Mouse (Mus musculus) B cell, adult 2 months (primary cell): ENCODE measurements around the gene Reep6.
A peak's percentile ranks its signal among the peaks of the same experiment; 100 is the strongest.

Experiments
- DNase-seq, 2 experiments: peaks; one replicate each; pipeline ENCODE4 v3.0.0; 2022

The Reep6 gene

DNA sequence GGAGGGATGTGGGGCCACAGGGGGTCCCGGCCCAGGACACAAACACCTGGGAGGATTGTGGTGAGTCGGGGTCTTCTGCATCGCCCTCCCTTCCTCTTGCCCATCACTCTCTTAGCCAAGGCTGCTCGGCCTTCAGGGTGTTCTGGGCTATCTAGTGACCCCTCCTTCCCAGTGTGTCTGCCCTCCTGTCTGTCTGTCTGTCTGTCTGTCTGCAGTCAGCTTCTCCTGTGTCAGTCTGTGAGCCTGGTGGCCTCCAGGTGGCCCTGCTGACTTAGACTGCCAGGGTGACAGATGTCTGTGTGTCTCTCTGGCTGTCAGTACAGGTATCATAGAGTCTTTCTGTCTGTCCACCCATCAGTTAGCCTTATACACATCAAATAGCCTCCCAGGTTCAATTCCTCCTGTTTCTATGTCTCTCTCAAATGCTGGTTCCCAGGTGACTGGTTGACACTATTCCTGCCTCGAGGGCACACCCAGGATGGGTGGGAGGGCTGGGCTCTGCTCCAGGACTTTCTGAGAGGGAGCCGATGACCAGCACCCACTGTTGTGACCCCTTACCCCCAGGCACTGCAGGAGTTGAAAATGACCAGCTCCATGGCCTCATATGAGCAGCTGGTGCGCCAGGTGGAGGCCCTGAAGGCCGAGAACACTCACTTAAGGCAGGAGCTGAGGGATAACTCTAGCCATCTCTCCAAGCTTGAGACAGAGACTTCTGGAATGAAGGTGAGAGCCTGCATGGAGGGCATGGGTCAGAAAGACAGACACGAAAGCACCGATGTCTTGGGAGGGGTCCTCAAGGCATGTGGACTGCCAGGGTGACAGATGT is 28.3 kb upstream of the Reep6 start:
- DNase-seq: no peak

DNA sequence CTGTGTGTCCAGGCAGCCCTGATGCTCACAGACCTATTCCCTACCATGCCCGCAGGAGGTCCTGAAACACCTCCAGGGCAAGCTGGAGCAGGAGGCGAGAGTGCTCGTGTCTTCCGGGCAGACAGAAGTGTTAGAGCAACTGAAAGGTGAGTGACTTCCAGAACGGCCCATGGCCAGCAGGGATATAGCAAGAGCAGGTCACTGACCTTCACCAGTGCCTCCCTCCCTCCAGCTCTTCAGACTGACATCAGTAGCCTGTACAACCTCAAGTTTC is 27.7 kb upstream of the Reep6 start:
- no peak for DNase-seq

DNA sequence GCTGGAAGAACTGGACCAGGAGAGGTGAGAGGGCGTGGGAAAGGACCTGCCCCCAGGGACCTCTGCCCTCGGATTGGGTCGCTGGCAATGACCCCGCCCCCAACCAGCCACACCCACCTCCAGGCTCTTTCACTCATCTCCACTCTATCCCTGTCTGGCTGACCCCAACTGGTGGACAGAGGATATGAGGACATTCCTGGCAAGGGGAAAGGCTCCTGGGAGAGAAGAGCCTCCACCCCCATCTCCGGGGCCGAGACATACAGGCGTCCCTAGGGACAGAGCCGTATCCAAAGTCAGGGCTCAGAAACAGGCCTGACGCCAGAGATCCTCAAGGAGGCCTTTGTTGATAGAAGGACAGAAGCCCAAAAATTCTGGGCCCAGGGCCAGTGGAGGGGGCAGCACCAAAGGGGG is 27.3 kb upstream of the Reep6 start:
- DNase-seq: no peak

DNA sequence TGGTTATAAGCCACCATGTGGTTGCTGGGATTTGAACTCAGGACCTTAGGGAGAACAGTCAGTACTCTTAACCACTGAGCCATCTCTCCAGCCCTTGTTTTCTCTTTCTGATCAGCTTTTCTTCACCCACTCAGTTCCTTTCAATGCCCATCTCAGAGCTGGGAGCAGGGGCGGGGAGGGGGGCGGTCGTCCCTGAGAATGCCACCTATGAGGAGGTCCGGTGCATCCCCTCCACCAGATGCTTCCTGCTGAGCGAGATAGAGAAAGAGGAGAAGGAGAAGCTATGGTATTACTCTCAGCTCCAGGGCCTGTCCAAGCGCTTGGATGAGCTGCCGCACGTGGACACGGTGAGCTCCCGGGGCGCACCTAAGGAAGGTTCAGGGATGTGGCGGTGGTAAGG is 25.3 kb upstream of the Reep6 start:
- DNase-seq: no peak

DNA sequence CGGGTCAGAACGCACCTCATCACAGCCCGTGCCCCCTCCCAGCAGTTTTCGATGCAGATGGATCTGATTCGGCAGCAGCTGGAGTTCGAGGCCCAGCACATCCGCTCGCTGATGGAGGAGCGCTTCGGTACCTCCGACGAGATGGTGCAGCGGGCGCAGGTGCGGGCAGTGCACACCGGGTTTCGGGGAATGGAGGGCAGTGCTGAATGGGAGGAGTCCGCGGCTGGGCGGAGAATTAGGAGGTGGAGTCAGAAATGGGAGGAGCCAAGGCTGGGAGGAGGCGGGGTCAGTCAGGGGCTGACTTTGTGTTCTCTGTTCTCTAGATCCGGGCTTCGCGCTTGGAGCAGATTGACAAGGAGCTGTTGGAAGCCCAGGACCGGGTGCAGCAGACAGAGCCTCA is 24.9 kb upstream of the Reep6 start:
- peak; percentile 87 to 88 for DNase-seq

DNA sequence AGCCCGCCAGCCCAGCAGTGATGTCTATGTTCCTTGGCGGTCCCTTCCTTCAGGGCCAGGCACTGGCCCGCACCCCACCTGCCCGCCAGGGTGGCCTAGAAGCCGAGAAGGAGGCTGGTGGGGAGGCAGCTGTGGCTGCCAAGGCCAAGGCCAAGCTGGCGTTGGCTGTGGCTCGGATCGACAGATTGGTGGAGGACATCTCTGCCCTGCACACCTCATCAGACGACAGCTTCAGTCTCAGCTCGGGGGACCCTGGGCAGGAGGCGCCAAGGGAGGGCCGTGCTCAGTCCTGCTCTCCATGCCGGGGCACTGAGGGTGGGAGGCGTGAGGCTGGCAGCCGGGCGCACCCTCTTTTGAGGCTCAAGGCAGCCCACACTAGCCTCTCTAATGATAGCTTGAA is 18.2 kb upstream of the Reep6 start:
- no peak for DNase-seq

DNA sequence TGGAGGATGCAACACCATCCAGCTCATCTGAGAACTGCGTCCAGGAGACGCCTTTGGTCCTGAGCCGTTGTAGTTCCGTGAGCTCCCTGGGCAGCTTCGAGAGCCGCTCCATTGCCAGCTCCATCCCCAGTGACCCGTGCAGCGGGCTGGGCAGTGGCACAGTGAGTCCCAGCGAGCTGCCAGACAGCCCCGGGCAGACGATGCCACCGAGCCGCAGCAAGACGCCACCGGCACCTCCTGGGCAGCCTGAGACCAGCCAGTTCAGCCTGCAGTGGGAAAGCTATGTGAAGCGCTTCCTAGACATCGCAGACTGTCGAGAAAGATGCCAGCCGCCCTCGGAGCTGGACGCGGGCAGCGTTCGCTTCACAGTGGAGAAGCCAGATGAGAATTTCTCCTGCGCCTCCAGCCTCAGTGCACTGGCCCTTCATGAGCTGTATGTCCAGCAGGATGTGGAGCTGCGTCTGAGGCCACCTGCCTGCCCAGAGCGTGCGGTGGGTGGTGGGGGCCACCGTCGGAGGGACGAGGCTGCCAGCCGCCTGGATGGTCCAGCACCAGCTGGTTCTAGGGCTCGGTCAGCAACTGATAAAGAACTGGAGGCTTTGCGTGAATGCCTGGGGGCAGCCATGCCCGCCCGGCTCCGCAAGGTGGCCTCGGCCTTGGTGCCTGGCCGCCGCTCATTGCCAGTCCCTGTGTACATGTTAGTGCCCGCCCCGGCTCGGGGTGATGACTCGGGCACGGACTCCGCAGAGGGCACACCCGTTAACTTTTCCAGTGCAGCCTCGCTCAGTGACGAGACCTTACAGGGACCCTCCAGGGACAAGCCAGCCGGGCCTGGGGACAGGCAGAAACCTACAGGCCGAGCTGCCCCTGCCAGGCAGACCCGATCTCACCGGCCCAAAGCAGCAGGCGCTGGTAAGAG is 16.9 kb upstream of the Reep6 start:
- DNase-seq: no peak

DNA sequence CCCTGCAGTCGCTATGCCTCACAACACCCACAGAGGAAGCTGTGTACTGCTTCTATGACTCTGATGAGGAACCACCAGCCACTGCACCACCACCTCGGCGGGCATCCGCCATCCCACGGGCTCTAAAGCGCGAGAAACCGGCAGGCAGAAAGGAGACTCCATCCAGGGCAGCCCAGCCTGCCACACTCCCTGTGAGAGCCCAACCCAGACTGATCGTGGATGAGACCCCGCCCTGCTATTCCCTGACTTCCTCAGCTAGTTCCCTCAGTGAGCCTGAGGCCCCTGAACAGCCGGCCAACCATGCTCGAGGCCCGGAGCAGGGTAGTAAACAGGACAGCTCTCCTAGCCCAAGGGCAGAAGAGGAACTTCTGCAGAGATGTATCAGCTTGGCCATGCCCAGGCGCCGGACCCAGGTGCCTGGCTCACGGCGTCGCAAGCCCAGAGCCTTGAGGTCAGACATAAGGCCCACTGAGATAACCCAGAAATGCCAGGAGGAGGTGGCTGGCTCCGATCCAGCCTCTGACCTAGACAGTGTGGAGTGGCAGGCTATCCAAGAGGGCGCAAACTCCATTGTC is 16.0 kb upstream of the Reep6 start:
- DNase-seq: peak; percentile 75 to 77

DNA sequence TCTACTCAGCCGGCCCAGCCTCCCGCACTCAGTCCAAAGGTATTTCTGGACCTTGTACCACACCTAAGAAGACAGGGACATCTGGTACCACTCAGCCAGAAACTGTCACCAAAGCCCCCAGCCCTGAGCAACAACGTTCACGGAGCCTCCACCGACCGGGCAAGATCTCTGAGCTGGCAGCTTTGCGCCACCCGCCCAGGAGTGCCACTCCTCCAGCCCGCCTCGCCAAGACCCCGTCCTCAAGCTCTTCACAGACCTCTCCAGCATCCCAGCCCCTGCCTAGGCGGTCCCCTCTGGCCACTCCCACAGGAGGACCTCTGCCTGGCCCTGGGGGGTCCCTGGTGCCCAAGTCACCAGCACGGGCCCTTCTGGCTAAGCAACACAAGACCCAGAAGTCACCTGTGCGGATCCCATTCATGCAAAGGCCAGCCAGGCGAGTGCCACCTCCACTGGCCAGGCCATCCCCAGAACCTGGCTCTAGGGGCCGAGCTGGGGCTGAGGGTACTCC is 15.2 kb upstream of the Reep6 start:
- DNase-seq: no peak

DNA sequence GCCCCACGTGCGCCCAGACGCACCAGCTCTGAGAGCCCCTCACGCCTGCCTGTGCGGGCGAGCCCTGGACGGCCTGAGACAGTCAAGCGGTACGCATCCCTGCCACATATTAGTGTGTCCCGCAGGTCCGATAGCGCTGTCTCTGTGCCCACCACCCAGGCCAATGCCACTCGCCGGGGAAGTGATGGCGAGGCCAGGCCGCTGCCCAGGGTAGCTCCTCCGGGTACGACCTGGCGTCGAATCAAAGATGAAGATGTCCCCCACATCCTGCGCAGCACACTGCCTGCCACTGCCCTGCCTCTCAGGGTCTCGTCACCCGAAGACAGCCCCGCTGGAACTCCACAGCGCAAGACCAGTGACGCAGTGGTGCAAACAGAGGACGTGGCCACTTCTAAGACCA is 14.4 kb upstream of the Reep6 start:
- no peak for DNase-seq

DNA sequence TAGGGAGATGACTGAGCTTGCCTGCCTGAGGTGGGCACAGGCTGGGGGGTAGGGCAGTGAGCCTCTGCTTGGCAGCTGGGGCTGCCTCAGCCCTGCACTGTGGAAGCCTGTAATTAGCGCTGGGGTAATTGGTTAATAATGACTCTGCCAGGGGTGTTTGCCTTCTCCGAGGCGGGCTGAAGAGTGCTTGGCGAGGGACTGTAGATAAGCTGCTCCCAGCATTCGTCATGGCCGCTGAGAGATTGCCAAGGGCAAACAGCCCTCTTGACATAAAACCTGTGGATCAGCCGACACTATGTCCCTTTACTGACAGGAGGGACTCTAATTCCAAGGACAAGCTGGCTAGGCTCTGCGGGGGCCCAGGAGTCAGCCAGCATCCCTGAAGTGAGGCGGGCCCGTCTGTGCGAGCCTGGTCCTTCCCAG is 13.4 kb upstream of the Reep6 start:
- DNase-seq: no peak

DNA sequence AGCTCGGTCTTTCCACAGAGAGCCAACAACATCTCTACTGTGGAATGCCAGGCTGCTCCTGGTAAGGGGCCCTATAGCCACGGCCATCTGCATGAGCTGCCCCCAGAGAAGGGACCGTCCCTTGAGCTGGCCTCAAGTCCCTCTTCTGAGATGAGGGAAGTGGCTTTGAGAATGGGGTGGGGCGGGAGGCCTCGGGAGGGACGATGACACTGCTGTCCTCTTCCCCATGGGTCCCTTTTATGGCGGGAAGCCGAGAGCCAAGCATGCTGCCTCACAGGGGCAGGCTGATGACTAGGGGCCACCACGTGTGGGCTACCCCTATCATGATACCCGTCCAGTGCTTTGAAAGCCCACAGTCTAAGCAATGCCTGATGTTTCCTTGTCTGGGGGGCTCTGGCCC is 12.7 kb upstream of the Reep6 start:
- DNase-seq: no peak

DNA sequence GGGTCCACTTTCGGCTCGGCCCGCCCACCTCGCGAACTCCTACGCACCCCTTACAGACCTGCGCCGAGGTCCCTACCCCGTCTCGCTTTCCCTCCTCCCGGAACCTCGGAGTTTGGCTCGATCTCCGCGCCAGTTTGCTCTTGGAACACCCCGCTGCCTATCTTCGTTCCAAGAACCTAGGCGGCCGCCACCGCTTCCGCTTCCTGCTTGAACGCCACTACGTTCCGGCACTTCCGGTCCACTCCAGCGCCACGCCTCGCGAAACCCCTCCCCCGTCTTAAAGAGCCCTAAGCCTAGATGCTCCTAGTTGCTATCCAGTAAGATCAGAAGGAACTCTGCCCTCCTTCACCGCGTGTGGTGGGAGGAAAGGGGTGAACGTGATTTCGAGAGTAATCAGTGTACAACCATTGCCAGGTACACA is 9.4 kb upstream of the Reep6 start, which contains the start of gene 2310011J03Rik:
Gene 2310011J03Rik, minus strand, starts transcription at position 198 of the 421 bp plus-strand sequence.
- DNase-seq: peak; percentile 92

DNA sequence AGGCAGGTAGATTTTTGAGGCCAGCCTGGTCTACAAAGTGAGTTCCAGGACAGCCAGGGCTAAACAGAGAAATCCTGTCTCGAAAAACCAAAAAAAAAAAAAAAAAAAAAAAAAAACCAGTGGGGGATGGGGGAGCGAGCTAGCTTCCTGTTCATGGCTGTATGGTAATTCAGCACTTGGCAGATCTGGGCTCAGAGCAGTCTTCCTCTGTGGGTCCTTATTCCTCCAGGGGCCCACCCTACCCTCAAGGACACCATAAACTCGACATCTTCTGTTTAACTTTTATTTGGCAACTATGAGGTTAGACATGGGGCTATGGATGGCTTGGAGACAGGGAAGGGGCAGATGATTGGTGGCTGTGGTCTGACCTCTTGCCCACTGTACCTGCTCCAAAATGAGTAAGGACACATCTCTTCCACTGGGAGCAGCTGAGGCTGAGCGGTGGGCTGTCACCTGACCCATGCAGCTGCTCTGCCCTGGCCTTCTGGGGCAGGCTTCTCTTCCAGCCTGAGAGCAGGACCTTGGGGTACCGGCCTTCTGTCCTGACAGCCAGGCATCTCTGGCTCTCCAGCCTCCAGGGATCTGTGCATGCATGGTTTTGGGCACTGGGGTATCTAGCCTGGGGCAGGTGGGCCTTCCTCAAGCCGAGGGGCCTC is 8.6 kb upstream of the Reep6 start:
- DNase-seq: no peak

DNA sequence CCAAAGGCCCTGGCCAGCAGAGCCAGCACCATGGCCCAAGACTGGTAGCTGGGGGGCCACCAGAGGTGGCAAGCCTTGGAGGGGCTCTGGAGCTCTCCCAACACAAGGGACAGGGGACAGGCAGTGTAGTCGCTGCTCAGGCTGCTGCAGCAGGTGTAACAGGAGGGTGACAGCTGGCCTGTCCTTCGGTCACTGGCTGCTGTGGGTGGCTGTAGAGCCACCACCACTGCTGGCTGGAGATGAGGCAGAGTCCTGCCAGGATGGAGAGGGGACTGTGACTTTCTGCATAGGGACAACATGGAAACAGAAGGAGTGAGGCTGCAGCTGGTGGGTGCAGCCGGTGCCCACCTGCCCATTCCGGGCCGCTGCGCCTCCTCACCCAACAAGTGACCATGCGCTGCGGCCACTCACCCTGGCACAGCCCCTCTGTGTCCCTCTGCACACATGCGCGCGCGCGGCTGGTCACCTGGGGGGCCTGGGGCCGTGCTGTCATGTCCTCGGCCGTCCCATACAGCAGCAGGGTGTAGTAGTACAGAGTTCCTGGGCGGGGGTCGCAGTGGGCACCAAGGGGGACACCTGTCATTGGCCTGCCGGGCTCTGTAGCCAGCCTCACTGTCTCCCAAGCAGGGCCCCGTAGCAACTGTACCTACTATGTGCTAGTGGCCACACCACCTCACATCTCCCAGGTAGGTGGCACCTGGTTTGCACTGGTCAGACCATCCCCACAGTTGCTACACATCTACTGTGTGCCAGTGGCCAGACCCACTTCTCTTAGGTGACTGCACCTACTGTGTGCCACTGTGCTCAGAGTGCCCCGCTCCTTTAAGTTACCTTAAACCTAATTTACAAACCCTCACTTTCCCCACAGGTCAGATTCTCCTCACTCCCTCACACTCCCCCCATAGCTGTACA is 7.8 kb upstream of the Reep6 start:
- no peak for DNase-seq

DNA sequence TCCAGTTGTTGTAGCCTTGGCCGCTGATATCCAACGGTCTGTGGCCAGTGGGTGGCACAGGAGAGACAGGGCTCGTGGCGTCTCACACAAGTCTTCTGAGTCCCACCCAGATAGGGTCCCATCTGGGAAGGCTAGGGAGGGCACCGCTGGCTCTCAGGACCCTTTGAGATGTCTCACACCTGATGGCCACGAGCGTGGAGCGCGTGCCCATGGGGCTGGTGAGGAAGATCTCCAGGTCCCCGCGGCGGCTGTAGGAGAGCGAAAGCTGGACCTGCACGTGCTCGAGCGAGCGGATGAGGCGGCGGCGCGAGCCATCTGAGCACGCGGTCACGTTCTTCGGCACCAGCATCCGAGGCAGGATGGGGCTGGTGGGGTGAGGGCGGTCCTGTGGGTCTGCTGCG is 6.9 kb upstream of the Reep6 start:
- peak; percentile 40 to 46 for DNase-seq

DNA sequence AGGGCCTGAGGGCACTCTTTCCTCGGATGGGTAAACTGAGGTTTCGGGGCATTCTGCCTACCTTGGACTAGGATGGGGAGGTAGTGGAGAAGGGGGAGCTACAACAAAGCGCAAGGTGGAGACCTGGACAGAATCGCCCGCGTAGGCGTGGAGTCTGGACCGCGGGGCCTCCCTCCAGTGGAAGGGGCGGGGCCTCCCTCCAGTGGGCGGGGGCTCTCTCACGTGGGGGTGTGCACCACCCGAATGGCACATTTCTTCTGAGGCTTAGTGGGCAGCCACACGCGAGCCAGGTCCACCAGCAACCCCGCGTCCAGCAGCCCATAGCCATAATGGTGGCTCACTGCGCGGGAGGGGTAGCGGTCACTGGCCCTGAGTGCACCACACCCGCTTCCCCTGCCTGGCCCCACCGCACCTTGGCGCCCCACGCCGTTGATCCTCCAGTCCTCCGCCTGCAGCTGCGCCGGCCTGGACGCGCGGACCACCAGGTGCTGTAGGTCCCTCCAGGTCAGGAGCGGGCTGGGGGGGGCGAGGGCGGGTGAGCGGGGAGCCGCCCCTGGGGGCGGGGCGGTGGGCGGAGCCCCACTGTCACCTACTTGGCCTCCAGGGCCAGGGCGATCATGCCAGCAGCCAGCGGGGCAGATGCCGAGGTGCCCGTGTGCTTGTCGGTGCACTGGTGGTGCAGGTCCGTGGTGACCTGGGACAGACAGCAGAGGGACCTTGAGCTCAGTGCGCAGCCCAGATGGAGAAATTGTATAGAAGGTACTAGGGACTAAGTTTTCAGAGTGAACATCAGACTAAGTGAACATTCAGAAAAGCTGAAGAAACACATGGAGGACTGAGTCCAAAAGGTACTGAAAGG is 6.3 kb upstream of the Reep6 start:
- peak; percentile 82 for DNase-seq

DNA sequence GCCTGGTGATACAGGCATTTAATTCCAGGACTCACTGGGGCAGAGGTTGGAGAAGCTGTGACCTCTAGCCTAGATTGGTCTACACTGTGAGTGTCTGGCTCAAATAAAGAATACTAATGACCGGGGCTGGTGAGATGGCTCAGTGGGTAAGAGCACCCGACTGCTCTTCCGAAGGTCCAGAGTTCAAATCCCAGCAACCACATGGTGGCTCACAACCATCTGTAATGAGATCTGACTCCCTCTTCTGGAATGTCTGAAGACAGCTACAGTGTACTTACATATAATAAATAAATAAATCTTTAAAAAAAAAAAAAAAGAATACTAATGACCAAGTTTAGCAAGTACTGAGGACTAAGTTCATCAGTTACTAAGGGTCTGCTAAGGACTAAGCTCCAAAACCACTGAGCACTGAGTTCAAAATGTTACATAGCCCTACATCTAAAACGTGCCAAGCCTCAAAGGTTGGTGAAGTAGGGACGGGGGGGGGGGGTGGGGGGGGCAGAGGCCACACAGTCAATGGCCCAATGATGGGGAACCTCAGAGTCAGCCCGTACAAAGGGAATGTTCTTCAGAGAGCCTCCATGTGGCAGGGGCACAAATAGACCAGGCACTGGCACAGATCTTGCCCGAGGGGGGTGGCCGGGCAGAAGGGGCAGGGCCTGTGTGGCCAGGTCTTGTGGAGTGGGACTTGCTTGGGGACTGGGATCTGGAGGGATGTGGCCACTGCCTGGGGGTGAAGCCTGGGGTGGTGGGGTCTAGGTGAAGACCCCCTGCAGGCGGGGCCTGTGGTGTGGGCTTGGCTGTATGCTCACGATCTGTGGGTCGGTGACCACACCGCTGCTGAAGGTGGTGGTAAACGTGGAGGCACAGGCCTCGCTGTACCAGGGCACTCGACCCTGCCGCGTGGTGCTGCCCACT is 5.4 kb upstream of the Reep6 start:
- DNase-seq: no peak

DNA sequence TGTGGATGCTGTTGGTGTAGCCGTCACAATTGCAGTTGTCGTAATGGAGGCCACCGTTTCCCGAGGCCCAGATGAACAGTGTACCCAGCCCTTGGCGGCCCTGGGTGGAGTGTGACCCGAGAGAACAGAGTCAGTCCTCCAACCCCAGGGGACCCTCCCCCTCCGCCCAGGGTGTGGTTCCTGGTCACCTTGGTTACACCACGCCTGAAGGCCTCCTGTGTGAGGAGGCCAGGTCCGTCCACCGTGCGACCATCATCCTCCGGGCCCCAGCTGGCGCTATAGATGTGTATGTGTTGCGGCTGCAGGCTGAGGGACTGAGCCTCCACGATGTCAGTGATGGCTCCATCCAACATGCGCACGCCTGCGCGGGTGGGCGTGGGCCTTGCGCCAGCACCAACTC is 4.7 kb upstream of the Reep6 start:
- no peak for DNase-seq

DNA sequence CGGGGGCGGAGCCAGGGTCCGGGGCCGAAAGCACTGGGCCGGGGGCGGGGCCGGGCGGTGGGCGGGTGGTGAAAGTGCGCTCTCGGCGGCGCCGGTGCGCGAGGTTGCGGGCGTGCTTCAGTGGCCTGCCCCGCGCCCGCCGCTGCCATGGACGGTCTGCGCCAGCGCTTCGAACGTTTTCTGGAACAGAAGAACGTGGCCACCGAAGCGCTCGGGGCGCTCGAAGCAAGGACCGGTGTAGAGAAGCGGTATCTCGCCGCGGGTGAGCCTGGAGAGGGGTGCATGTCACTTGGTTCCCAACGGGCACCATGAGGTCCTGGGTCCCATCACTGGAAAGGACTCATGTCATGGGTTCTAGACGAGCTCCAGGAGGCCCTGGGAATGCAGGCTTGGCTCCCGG is 331 bp downstream of the Reep6 start:
- no peak for DNase-seq
